Mouse (Mus musculus) embryonic fibroblast, embryonic 13.5 days (primary cell): ENCODE measurements at regions not wholly inside any gene's neighbourhood (a gene's known extent, or its start where the extent isn't known, plus 50 kb on each side); places are given as distances from the start of the nearest gene placed in this dataset.

ENCODE experiments used
- CTCF ChIP-seq: IDR thresholded peaks from 2 replicates; pipeline ENCODE4 v1.5.1; 2011; ENCODE audit warnings: mild to moderate bottlenecking, control low read depth, low read length, moderate library complexity, borderline replicate concordance; ENCODE audit not compliant: insufficient read depth
- POLR2A ChIP-seq: IDR thresholded peaks from 2 replicates; pipeline ENCODE4 v1.6.1; 2011; ENCODE audit warnings: low read depth, mild to moderate bottlenecking, control low read depth, low read length, moderate library complexity

- no peak for TF ChIP-seq CTCF
- no peak for TF ChIP-seq POLR2A
Observed at GRCm38 (mm10) chr1:121012126-121012525, 320.3 kb downstream of the Insig2 start.
